Comparison of ENCODE assay signal across 8 mouse cellular contexts in the genomic region with DNA sequence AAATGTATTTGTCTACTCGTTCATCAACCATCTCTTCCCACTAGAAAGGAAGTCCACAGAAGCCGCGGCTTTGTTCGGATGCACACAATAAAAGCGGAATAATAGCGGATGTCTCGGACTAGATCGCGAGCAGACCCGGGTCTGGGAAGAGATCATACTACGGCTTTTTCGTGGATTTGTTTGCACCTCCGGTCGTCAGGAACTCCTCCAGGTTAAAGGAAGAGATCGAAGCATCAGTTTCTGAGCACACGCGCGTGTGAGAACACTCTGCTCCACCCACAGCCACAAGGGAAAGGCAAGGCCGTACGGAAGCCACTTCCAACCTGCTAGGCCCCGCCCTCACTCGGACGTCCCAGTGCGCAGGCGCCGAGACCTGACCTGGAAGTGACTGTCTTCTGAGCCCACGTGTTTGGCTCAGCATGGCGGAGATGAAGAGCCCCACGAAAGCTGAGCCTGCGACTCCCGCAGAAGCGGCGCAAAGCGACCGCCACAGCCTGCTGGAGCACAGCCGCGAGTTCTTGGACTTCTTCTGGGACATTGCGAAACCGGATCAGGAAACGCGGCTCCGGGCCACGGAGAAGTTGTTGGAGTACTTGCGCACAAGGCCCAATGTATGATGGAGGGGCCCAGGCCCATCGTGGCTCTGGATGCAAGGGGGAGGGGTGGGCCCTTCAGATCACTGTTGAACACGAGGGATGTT. TPM values are rescaled to one million over a fixed set of nuclear protein-coding genes. Genes with fewer than 3 reads are reported as not detected.
DNase-seq lines count a peak whose midpoint lies in the region; ATAC-seq lines count a peak whose summit lies in the region.

Gene Mybbp1a (plus strand): TSS at position 391 of the 700 bp plus-strand sequence.

- H3K36me3 ChIP-seq in hindbrain, embryonic 15.5 days: peaks cover 37% of the 10 kb centered on the region

- H3K27ac ChIP-seq in hindbrain, embryonic 15.5 days (replicated peaks): peak within 1 kb of the TSS; percentile 98

- peak within 1 kb of the TSS; percentile 78 for H3K9ac ChIP-seq in hindbrain, embryonic 15.5 days

- H3K4me3 ChIP-seq in hindbrain, embryonic 15.5 days: peak within 1 kb of the TSS; percentile 95

- H3K4me1 ChIP-seq in hindbrain, embryonic 15.5 days (replicated peaks): peaks cover 18% of the 10 kb centered on the region

- WGBS in hindbrain, embryonic 15.5 days: under 1% methylated on average over 46 of the region's 46 CpGs

- no peaks in the 10 kb centered on the region for H3K9me3 ChIP-seq in hindbrain, embryonic 15.5 days

- DNase-seq in R1 (ENCODE audit: low read depth, low spot score): peak; percentile 98
- peak; percentile 98 to 99 for DNase-seq in cerebellum, postnatal 25 days
- peak; percentile 98 for DNase-seq in frontal cortex, postnatal 36 days (ENCODE audit: low spot score in 2 of 2)
- DNase-seq in left cerebral cortex, adult 11 months (ENCODE audit: low spot score): peak; percentile 96
- peak; percentile 98 to 99 for DNase-seq in lung, postnatal 4 days
- DNase-seq in retina, postnatal 7 days (ENCODE audit: low read depth, low spot score): peak; percentile 98
- DNase-seq in urinary bladder, adult 2 months (ENCODE audit: low spot score): peak; percentile 92

- ATAC-seq in hindbrain, embryonic 15.5 days (ENCODE audit: low FRiP score, low read depth): peak; percentile 95

- H3K27me3 ChIP-seq in hindbrain, embryonic 15.5 days: no peaks in the 10 kb centered on the region

- H3K4me2 ChIP-seq in hindbrain, embryonic 15.5 days: peak within 1 kb of the TSS; percentile 90

RNA-seq across cellular contexts. Expression of gene Mybbp1a, which starts in this region (rescaled TPM):
- 62.1 and 65.9 TPM in 2 replicates for polyA plus RNA-seq in hindbrain, embryonic 15.5 days (2015; fragmentation: Nextera tagmentation; extraction: Ambion mirVana)
- 55.1 and 75.5 TPM in 2 replicates for polyA plus RNA-seq in urinary bladder, adult 2 months (2012; rRNA removed)

Comparison
In these comparisons a context has a peak if more than half of its experiments do, and no peak if none do; other contexts are left out.
1. Peak in every context shown above with its lines: DNase-seq, ATAC-seq, H3K4me3 ChIP-seq and H3K27ac ChIP-seq.